Comparison of ENCODE assay signal across 14 mouse cellular contexts in the genomic region with DNA sequence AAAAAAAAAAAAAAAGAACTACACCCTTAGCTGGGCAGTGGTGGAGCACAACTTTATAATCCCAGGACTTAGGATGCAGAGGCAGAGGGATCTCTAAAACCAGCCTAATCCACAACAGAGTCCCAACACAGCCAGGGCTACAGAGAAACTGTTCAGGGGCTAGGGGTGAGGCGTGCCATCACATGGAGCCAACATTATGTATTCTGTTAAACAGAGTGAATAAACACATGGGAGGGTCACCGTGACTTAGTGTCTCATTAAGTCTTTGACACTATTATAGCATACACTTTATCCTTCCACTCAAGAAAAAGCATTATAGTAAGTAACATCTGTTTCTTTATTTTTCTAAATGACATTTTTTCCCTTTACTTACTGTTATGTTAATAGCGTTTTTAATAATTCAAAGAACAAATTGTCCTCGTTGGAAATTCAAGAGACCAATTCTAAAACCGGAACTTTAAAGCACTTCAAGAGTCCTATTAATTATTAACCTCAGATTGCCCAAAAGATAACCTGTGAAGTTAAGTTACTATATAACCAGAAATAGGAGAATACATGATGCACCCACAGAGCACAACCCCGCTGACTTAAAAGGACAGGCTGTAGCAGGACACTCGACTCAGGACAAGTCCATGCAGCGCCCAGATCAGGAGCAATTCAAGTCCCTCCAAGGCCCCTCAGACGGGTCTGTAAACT. TPM values are rescaled to one million over a fixed set of nuclear protein-coding genes. Genes with fewer than 3 reads are reported as not detected.
DNase-seq lines count a peak whose midpoint lies in the region; ATAC-seq and TF ChIP-seq lines count a peak whose summit lies in the region.
"Had no signal": no experiment of that assay in that cellular context is flagged by ENCODE, and none has a peak within 500 bp of the region (broad histone marks: within the 10 kb centered on the region; RNA-seq: fewer than 3 reads in every experiment).

No protein-coding gene starts in this region.

- H3K9ac ChIP-seq in stomach, embryonic 15.5 days: no peak overlapping the region
- H3K9ac ChIP-seq in stomach, postnatal 0 days (ENCODE audit: low read length): no peak overlapping the region
- H3K9ac ChIP-seq in liver, embryonic 12.5 days: no peak overlapping the region
- H3K9ac ChIP-seq: heart, embryonic 15.5 days; midbrain, embryonic 15.5 days had no signal

- peaks cover 66% of the 10 kb centered on the region for H3K36me3 ChIP-seq in stomach, embryonic 15.5 days
- peaks cover 43% of the 10 kb centered on the region for H3K36me3 ChIP-seq in stomach, postnatal 0 days (ENCODE audit: control insufficient read depth, insufficient read depth, low read length)
- H3K36me3 ChIP-seq in liver, embryonic 12.5 days: peaks cover 99% of the 10 kb centered on the region
- peaks cover 100% of the 10 kb centered on the region for H3K36me3 ChIP-seq in forebrain, embryonic 10.5 days (replicated peaks)

- DNase-seq in stomach, postnatal 0 days (ENCODE audit: low spot score): no peak
- peak; percentile 83 for DNase-seq in kidney, adult 9 months
- no peak for DNase-seq in heart, adult 8-10 months (ENCODE audit: low spot score)
- DNase-seq in forebrain, embryonic 10.5 days (ENCODE audit: extremely low spot score, low spot score): no peak
- no peak for DNase-seq in adrenal gland, postnatal 10 days
- DNase-seq: adrenal gland, adult 8-10 months; cerebellum, adult 2 months; right cerebral cortex, adult 18-20 months; spleen, adult 18-20 months had no signal

- no peaks in the 10 kb centered on the region for H3K4me1 ChIP-seq in stomach, embryonic 15.5 days
- H3K4me1 ChIP-seq in stomach, postnatal 0 days (replicated peaks; ENCODE audit: control insufficient read depth, insufficient read depth): no peaks in the 10 kb centered on the region
- peaks cover 6% of the 10 kb centered on the region; the same call in 1 of the 2 replicates for H3K4me1 ChIP-seq in liver, embryonic 12.5 days
- no peaks in the 10 kb centered on the region for H3K4me1 ChIP-seq in forebrain, embryonic 10.5 days
- H3K4me1 ChIP-seq: heart, embryonic 15.5 days; midbrain, embryonic 15.5 days had no signal

- WGBS in stomach, embryonic 15.5 days: 69% methylated on average over 9 of the region's 9 CpGs
- 56% methylated on average over 9 of the region's 9 CpGs for WGBS in stomach, postnatal 0 days
- 83% methylated on average over 9 of the region's 9 CpGs for WGBS in liver, embryonic 12.5 days (ENCODE audit: insufficient replicate concordance)
- WGBS in forebrain, embryonic 10.5 days: 93% methylated on average over 9 of the region's 9 CpGs

- no peaks in the 10 kb centered on the region for H3K27me3 ChIP-seq in stomach, embryonic 15.5 days (replicated peaks)
- no peaks in the 10 kb centered on the region for H3K27me3 ChIP-seq in stomach, postnatal 0 days (ENCODE audit: control insufficient read depth, insufficient read depth, low read length)
- no peaks in the 10 kb centered on the region for H3K27me3 ChIP-seq in liver, embryonic 12.5 days (replicated peaks)
- no peaks in the 10 kb centered on the region for H3K27me3 ChIP-seq in forebrain, embryonic 10.5 days (ENCODE audit: poor library complexity, severe bottlenecking)
- H3K27me3 ChIP-seq: heart, embryonic 15.5 days; midbrain, embryonic 15.5 days had no signal

- no peak for TF ChIP-seq EP300 in stomach, postnatal 0 days (optimal IDR thresholded peaks at IDR 0.05)

- peak; percentile 60; the same call in 1 of the 2 replicates for ATAC-seq in stomach, embryonic 15.5 days (ENCODE audit: insufficient read depth, low FRiP score, low read depth)
- no peak; the same call in 1 of the 2 replicates for ATAC-seq in stomach, postnatal 0 days (ENCODE audit: low FRiP score, low TSS enrichment)
- peak; percentile 47; the same call in 1 of the 2 replicates for ATAC-seq in liver, embryonic 12.5 days
- ATAC-seq: midbrain, embryonic 15.5 days had no signal

- TF ChIP-seq CTCF in stomach, postnatal 0 days (IDR thresholded peaks at IDR 0.05; ENCODE audit: low read depth): no peak

- 0 out of 2 replicates have a peak overlapping the region, but pooled peaks have one; percentile 27 for H3K27ac ChIP-seq in stomach, embryonic 15.5 days
- H3K27ac ChIP-seq in stomach, postnatal 0 days (replicated peaks): no peak overlapping the region
- H3K27ac ChIP-seq in liver, embryonic 12.5 days: no peak overlapping the region; the same call in 1 of the 2 replicates
- no peak overlapping the region for H3K27ac ChIP-seq in forebrain, embryonic 10.5 days
- H3K27ac ChIP-seq: heart, embryonic 15.5 days; midbrain, embryonic 15.5 days had no signal

- no peak overlapping the region for H3K4me2 ChIP-seq in stomach, embryonic 15.5 days
- no peak overlapping the region for H3K4me2 ChIP-seq in stomach, postnatal 0 days (replicated peaks; ENCODE audit: low read depth)
- no peak overlapping the region for H3K4me2 ChIP-seq in liver, embryonic 12.5 days
- H3K4me2 ChIP-seq: heart, embryonic 15.5 days; midbrain, embryonic 15.5 days had no signal

- H3K9me3 ChIP-seq in stomach, embryonic 15.5 days: no peaks in the 10 kb centered on the region
- no peaks in the 10 kb centered on the region for H3K9me3 ChIP-seq in stomach, postnatal 0 days (ENCODE audit: control insufficient read depth, low read length)
- no peaks in the 10 kb centered on the region for H3K9me3 ChIP-seq in liver, embryonic 12.5 days (replicated peaks)
- no peaks in the 10 kb centered on the region for H3K9me3 ChIP-seq in forebrain, embryonic 10.5 days
- H3K9me3 ChIP-seq: G1E; heart, embryonic 15.5 days; midbrain, embryonic 15.5 days had no signal

- no peak overlapping the region for H3K4me3 ChIP-seq in stomach, embryonic 15.5 days (replicated peaks)
- no peak overlapping the region for H3K4me3 ChIP-seq in stomach, postnatal 0 days (ENCODE audit: low read depth, low read length)
- no peak overlapping the region for H3K4me3 ChIP-seq in liver, embryonic 12.5 days
- H3K4me3 ChIP-seq in forebrain, embryonic 10.5 days: no peak overlapping the region
- H3K4me3 ChIP-seq: heart, embryonic 15.5 days; midbrain, embryonic 15.5 days had no signal

RNA-seq across cellular contexts. Expression of gene Srrm1, which starts 17.6 kb away (rescaled TPM):
- 226 and 233 TPM in 2 replicates for polyA plus RNA-seq in stomach, embryonic 15.5 days (2015; fragmentation: Nextera tagmentation; extraction: Ambion mirVana)
- polyA plus RNA-seq in stomach, postnatal 0 days (2015; fragmentation: Nextera tagmentation; extraction: Ambion mirVana): 95.9 and 108 TPM in 2 replicates
- polyA plus RNA-seq in liver, embryonic 12.5 days (2016; fragmentation: Nextera tagmentation; extraction: Ambion mirVana): 170 and 173 TPM in 2 replicates
- 10 to 100 TPM; 47.4 to 70.9 (median 55.8) TPM for total RNA-seq in heart, adult 8-10 months (2022)
- polyA plus RNA-seq in forebrain, embryonic 10.5 days (2016; fragmentation: Nextera tagmentation; extraction: Ambion mirVana): 235 and 240 TPM in 2 replicates
- total RNA-seq in adrenal gland, postnatal 10 days (2021): 100 to 1,000 TPM; 104 to 137 TPM
